ENCODE assay signal across 22 mouse cellular contexts in genomic region chr14:16194125-16194524, GRCm38 (mm10). TPM values are rescaled to one million over a fixed set of nuclear protein-coding genes. Genes with fewer than 3 reads are reported as not detected.
DNase-seq lines count a peak whose midpoint lies in the region; ATAC-seq and TF ChIP-seq lines count a peak whose summit lies in the region.
"Had no signal": no experiment of that assay in that cellular context is flagged by ENCODE, and none has a peak within 500 bp of the region (broad histone marks: within the 10 kb centered on the region; RNA-seq: fewer than 3 reads in every experiment).

No protein-coding gene starts in this region.

- H3K4me2 ChIP-seq in intestine, postnatal 0 days (replicated peaks; ENCODE audit: low read depth) = no peak overlapping the region
- H3K4me2 ChIP-seq: embryonic facial prominence, embryonic 12.5 days; forebrain, embryonic 13.5 days; forebrain, embryonic 15.5 days had no signal

- no peak overlapping the region for H3K9ac ChIP-seq in intestine, postnatal 0 days (ENCODE audit: low read depth, low read length)
- H3K9ac ChIP-seq: embryonic facial prominence, embryonic 12.5 days; forebrain, embryonic 13.5 days; forebrain, embryonic 15.5 days; forebrain, postnatal 0 days had no signal

- H3K4me3 ChIP-seq in intestine, postnatal 0 days (ENCODE audit: low read depth, low read length) = no peak overlapping the region
- H3K4me3 ChIP-seq: embryonic facial prominence, embryonic 10.5 days; embryonic facial prominence, embryonic 12.5 days; forebrain, embryonic 13.5 days; forebrain, embryonic 15.5 days had no signal

- H3K4me1 ChIP-seq in intestine, postnatal 0 days (replicated peaks; ENCODE audit: control insufficient read depth, insufficient read depth, low read length) = no peaks in the 10 kb centered on the region
- H3K4me1 ChIP-seq: embryonic facial prominence, embryonic 10.5 days; embryonic facial prominence, embryonic 12.5 days; forebrain, embryonic 13.5 days; forebrain, embryonic 15.5 days had no signal

- H3K27ac ChIP-seq in intestine, postnatal 0 days (ENCODE audit: low read depth, low read length) = no peak overlapping the region
- H3K27ac ChIP-seq: embryonic facial prominence, embryonic 10.5 days; embryonic facial prominence, embryonic 12.5 days; forebrain, embryonic 13.5 days; forebrain, embryonic 15.5 days had no signal

- DNase-seq in A20 (ENCODE audit: low read depth, low spot score) = peak; percentile 63
- peak; percentile 24 to 34 for DNase-seq in B cell, adult 2 months
- DNase-seq in kidney, postnatal 10 days = no peak
- no peak for DNase-seq in thymus, postnatal 10 days (ENCODE audit: low spot score in 2 of 2)
- DNase-seq: adrenal gland, adult 8-10 months; adrenal gland, postnatal 14 days; adrenal gland, postnatal 36 days; cerebellum, adult 11-12 months; cerebellum, adult 2 months; cerebellum, adult 9-10 months; cerebellum, postnatal 10 days; cerebellum, postnatal 25 days; forebrain, postnatal 0 days had no signal

- no peak for TF ChIP-seq CTCF in intestine, postnatal 0 days (IDR thresholded peaks at IDR 0.05; ENCODE audit: low read depth)

- H3K27me3 ChIP-seq in intestine, postnatal 0 days (replicated peaks; ENCODE audit: control insufficient read depth, insufficient read depth, low read length) = no peaks in the 10 kb centered on the region
- H3K27me3 ChIP-seq: embryonic facial prominence, embryonic 12.5 days; forebrain, embryonic 13.5 days; forebrain, embryonic 15.5 days had no signal

- ATAC-seq in neutrophil, adult 5-6 weeks (ENCODE audit: extremely low read depth, insufficient number of reproducible peaks, low FRiP score, poor library complexity, severe bottlenecking) = peak; percentile 53; the same call in 1 of the 2 replicates
- no peak for ATAC-seq in intestine, postnatal 0 days
- ATAC-seq: activated CD4-positive, CD25-positive, alpha-beta regulatory T cell, adult 4 months; forebrain, embryonic 13.5 days; forebrain, embryonic 15.5 days; forebrain, postnatal 0 days; Patski had no signal

- H3K36me3 ChIP-seq in intestine, postnatal 0 days (ENCODE audit: control insufficient read depth, insufficient read depth) = no peaks in the 10 kb centered on the region
- H3K36me3 ChIP-seq: embryonic facial prominence, embryonic 10.5 days; embryonic facial prominence, embryonic 12.5 days; forebrain, embryonic 15.5 days; G1E had no signal

- WGBS in intestine, postnatal 0 days = 80% methylated on average over 1 of the region's 1 CpGs

- no peaks in the 10 kb centered on the region for H3K9me3 ChIP-seq in intestine, postnatal 0 days (ENCODE audit: control insufficient read depth)
- H3K9me3 ChIP-seq: embryonic facial prominence, embryonic 10.5 days; embryonic facial prominence, embryonic 12.5 days; forebrain, embryonic 13.5 days; forebrain, embryonic 15.5 days; G1E had no signal

RNA-seq across cellular contexts. Expression of gene Ngly1, which starts 55.0 kb away (rescaled TPM):
- total RNA-seq in neutrophil, adult 5-6 weeks (2017) = 81.8 TPM in 2 replicates
- 44.6 and 46.0 TPM in 2 replicates for polyA plus RNA-seq in intestine, postnatal 0 days (2015; fragmentation: Nextera tagmentation; extraction: Ambion mirVana)

RNA-seq across cellular contexts. Expression of gene Oxsm, which starts 55.5 kb away (rescaled TPM):
- 9.6 and 10.5 TPM in 2 replicates for total RNA-seq in neutrophil, adult 5-6 weeks (2017)
- 3.2 and 3.3 TPM in 2 replicates for polyA plus RNA-seq in intestine, postnatal 0 days (2015; fragmentation: Nextera tagmentation; extraction: Ambion mirVana)

Comparison
In these comparisons a context has a peak if more than half of its experiments do, and no peak if none do; other contexts are left out.
1. DNase-seq: peak in A20 (single experiment) and B cell, adult 2 months (2 of 2); none in kidney, postnatal 10 days (single experiment) and thymus, postnatal 10 days (0 of 2).